Mouse (Mus musculus) brain, adult 2 months (tissue): ENCODE measurements around the gene Fblim1.

ENCODE experiments used
- DNase-seq: peaks from one replicate; pipeline ENCODE4 v3.0.0; 2011; ENCODE audit warnings: low read depth, low spot score

Fblim1 gene

GRCm38 (mm10) chr4:141605861-141606260 is at the start of gene Fblim1:
Gene Fblim1 (minus strand): TSS chr4:141606096.
- peak; percentile 24 for DNase-seq

GRCm38 (mm10) chr4:141654509-141654908 is 48.6 kb upstream of the Fblim1 start:
- no peak for DNase-seq

- DNase-seq, result no peak
These were observed 47.9 kb upstream of the Fblim1 start for GRCm38 (mm10) chr4:141653813-141654212.

- no peak for DNase-seq
These were observed 47.1 kb upstream of the Fblim1 start for GRCm38 (mm10) chr4:141653044-141653443.

GRCm38 (mm10) chr4:141651944-141652343 is 46.0 kb upstream of the Fblim1 start:
- no peak for DNase-seq

GRCm38 (mm10) chr4:141651286-141651685 is 45.4 kb upstream of the Fblim1 start:
- DNase-seq, result peak; percentile 41

- peak; percentile 36 for DNase-seq
These were observed 43.3 kb upstream of the Fblim1 start for GRCm38 (mm10) chr4:141649244-141649643.

- no peak for DNase-seq
These were observed 42.4 kb upstream of the Fblim1 start for GRCm38 (mm10) chr4:141648262-141648661.

- DNase-seq, result no peak
These were observed 41.3 kb upstream of the Fblim1 start for GRCm38 (mm10) chr4:141647187-141647586.

GRCm38 (mm10) chr4:141645988-141646387 is 40.1 kb upstream of the Fblim1 start:
- no peak for DNase-seq

GRCm38 (mm10) chr4:141643118-141643855 is 37.4 kb upstream of the Fblim1 start:
- peak; percentile 91 for DNase-seq

- no peak for DNase-seq
These were observed 36.3 kb upstream of the Fblim1 start for GRCm38 (mm10) chr4:141641961-141642811.

- DNase-seq, result peak; percentile 41
These were observed 35.5 kb upstream of the Fblim1 start for GRCm38 (mm10) chr4:141641353-141641771.

GRCm38 (mm10) chr4:141639474-141639873 is 33.6 kb upstream of the Fblim1 start:
- no peak for DNase-seq

GRCm38 (mm10) chr4:141636693-141637092 is 30.8 kb upstream of the Fblim1 start:
- DNase-seq, result peak; percentile 58

- no peak for DNase-seq
These were observed 30.1 kb upstream of the Fblim1 start for GRCm38 (mm10) chr4:141635991-141636390.

GRCm38 (mm10) chr4:141632111-141632873 is 26.4 kb upstream of the Fblim1 start:
- DNase-seq, result no peak

- DNase-seq, result no peak
These were observed 25.4 kb upstream of the Fblim1 start for GRCm38 (mm10) chr4:141631250-141631649.

- DNase-seq, result no peak
These were observed 24.1 kb upstream of the Fblim1 start for GRCm38 (mm10) chr4:141630021-141630420.

- DNase-seq, result no peak
These were observed 22.8 kb upstream of the Fblim1 start for GRCm38 (mm10) chr4:141628661-141629060.

- DNase-seq, result no peak
These were observed 21.6 kb upstream of the Fblim1 start for GRCm38 (mm10) chr4:141627502-141627901.
